Mouse (Mus musculus) heart, adult 2 months (tissue): ENCODE measurements around the gene Sgsm3. TPM values are rescaled to one million over a fixed set of nuclear protein-coding genes. Genes with fewer than 3 reads are reported as not detected.

ENCODE experiments used
- DNase-seq, 2 experiments: peaks; one replicate each; pipeline ENCODE4 v3.0.0; 2021
- H3K27ac ChIP-seq: fragments of 200-600 bp; 2 replicates; pipeline ENCODE4 v1.8.1; 2022
- H3K27me3 ChIP-seq: fragments of 200-500 bp; 2 replicates; pipeline ENCODE4 v1.6.1; 2012; ENCODE audit warnings: mild to moderate bottlenecking, low read length, inconsistent platforms, mixed read lengths; ENCODE audit not compliant: control insufficient read depth, insufficient read depth
- H3K36me3 ChIP-seq: fragments of 200-500 bp; 2 replicates; pipeline ENCODE4 v1.6.1; 2012; ENCODE audit warnings: low read length, inconsistent platforms; ENCODE audit not compliant: control insufficient read depth, insufficient read depth
- H3K4me1 ChIP-seq: fragments of 200-500 bp; 2 replicates; pipeline ENCODE4 v1.6.1; 2011; ENCODE audit warnings: low read length; ENCODE audit not compliant: control insufficient read depth, insufficient read depth
- H3K4me3 ChIP-seq: fragments of 200-600 bp; 2 replicates; pipeline ENCODE4 v1.8.1; 2022
- H3K79me2 ChIP-seq: fragments of 200-500 bp; replicated peaks from 2 replicates; pipeline ENCODE4 v1.6.1; 2012; ENCODE audit warnings: mild to moderate bottlenecking, inconsistent platforms, low read length, moderate library complexity, mixed read lengths; ENCODE audit not compliant: control insufficient read depth, insufficient read depth
- H3K9ac ChIP-seq: fragments of 200-500 bp; 2 replicates; pipeline ENCODE4 v1.6.1; 2012; ENCODE audit warnings: low read depth, mild to moderate bottlenecking, control low read depth, inconsistent platforms, low read length, mixed read lengths
- CTCF ChIP-seq: fragments of 200-600 bp; IDR thresholded peaks from 2 replicates; pipeline ENCODE4 v1.8.1; 2022; ENCODE audit warnings: antibody characterized with exemption, mild to moderate bottlenecking, moderate library complexity
- EP300 ChIP-seq: fragments of 200-500 bp; IDR thresholded peaks from 2 replicates; pipeline ENCODE4 v1.6.1; 2011; ENCODE audit warnings: low read depth, low read length, control low read depth; ENCODE audit not compliant: insufficient read depth
- POLR2A ChIP-seq: fragments of 200-500 bp; IDR thresholded peaks from 2 replicates; pipeline ENCODE4 v1.6.1; 2011; ENCODE audit warnings: mild to moderate bottlenecking, low read depth, low read length, control low read depth; ENCODE audit not compliant: insufficient read depth
- WGBS: fragments of 180-500 bp; shearing (Covaris S2); methylation state at CpG from one replicate; pipeline ENCODE4 v1.1.7; 2018; 5-methylcytosine and 5-hydroxymethylcytosine counted together
- intact Hi-C: fragments of 180-260 bp; cut with DNase I; formaldehyde crosslinking; loops from one replicate; pipeline ENCODE4 v1.15.1; 2025
- microRNA-seq, 2 experiments: library from miRNA; unstranded; fragments of <30 nt; microRNA quantifications; one replicate each; pipeline ENCODE4 v1.2.0; 2021
- polyA plus RNA-seq: library from polyadenylated mRNA; depleted of rRNA; stranded (reverse); fragments of >200 nt; gene quantifications from 2 replicates; pipeline ENCODE4 v1.2.3, GENCODE M21; 2012; rRNA removed
- total RNA-seq, 2 experiments: library from RNA; stranded (reverse); gene quantifications; 2 replicates each; pipeline ENCODE4 v1.2.3; 2021

Gene Sgsm3
- total and polyA plus RNA-seq, 3 experiments = 14.0 to 16.2 (median 14.2) TPM

DNA sequence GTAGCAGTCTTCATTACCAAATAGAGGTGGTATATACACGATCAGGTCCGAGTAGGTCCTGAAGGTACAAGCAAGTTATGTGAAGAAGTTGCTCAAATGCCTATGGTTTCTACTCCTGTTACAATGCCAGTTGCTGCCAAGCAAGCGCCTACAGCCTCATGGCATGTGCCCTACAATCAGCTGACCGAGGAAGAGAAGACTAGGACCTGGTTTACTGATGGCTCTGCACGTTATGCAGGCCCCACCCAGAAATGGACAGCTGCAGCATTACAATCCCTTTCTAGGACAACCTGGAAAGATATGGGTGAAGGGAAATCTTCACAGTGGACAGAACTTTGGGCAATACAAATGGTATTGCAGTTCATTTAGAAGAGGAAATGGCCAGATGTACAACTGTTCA, 74.9 kb downstream of the Sgsm3 start:
- TF ChIP-seq EP300 = no peak
- no peak for TF ChIP-seq POLR2A
- no peak for TF ChIP-seq CTCF
- Histone ChIP-seq H3K27me3 (no peaks in the 10 kb centered on the region), H3K4me1 (0 out of 2 replicates have a peak, but pooled peaks cover 1% of the 10 kb centered on the region), H3K79me2 (no peaks in the 10 kb centered on the region), H3K27ac (no peak overlapping the region), H3K36me3 (no peaks in the 10 kb centered on the region), H3K4me3 (no peak overlapping the region), H3K9ac (no peak overlapping the region)
- 92% methylated on average over 5 of the region's 5 CpGs for WGBS
- DNase-seq = no peak
- intact Hi-C loops = no loop called here

DNA sequence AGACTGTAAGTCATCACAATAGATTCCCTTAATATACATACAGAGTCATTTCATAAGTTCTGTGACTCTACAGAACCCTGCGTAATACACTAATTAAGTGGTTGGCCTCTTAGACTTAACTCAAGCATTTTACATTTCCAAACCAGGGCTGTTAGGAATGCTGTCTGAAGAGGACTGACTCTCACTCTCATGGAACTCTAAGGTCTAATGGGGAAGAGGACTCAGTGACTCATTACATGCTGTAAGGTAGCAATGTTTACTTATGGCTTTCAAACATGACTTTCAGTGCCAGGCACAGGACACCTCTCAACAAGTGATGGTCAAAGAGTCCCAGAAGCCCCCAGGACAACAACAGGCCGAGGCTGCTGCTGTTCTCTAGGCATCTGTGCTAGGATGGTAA, 77.9 kb downstream of the Sgsm3 start:
- no peak overlapping the region for H3K27ac ChIP-seq
- H3K79me2 ChIP-seq = no peaks in the 10 kb centered on the region
- TF ChIP-seq CTCF = no peak
- TF ChIP-seq EP300 = no peak
- TF ChIP-seq POLR2A = no peak

DNA sequence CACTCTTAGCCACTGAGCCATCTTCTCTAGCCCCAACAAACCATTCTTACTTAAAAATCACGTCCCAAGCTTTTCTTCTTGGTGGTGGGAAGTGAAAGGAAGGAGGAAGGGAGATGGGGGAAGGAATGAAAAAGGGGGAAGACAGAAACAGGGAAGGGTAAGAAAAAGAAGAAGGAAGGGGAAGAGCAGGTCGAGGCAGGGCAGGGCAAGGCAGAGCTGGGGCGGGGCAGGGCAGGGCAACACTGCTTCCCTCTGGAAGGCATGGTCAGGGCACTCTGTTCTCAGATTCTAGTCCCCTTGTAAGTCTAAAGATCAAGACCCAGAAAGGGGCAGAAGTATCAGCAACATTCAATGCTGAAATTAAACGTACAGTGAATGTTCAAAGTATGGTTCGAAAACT, 80.2 kb downstream of the Sgsm3 start:
- H3K4me1 ChIP-seq = no peaks in the 10 kb centered on the region
- 91% methylated on average over 5 of the region's 5 CpGs for WGBS
- no peaks in the 10 kb centered on the region for H3K79me2 ChIP-seq
- H3K27me3 ChIP-seq = no peaks in the 10 kb centered on the region
- H3K36me3 ChIP-seq = no peaks in the 10 kb centered on the region
- no peak overlapping the region for H3K27ac ChIP-seq
- H3K4me3 ChIP-seq = no peak overlapping the region
- H3K9ac ChIP-seq = no peak overlapping the region
- intact Hi-C loops = no loop called here
- no peak for DNase-seq
- no peak for TF ChIP-seq EP300
- TF ChIP-seq POLR2A = no peak
- no peak for TF ChIP-seq CTCF

More for the DNA sequence above, 77.9 kb downstream of the Sgsm3 start:
- intact Hi-C loops = no loop called here
- DNase-seq = no peak
- Histone ChIP-seq H3K4me3 (no peak overlapping the region), H3K36me3 (no peaks in the 10 kb centered on the region), H3K4me1 (no peaks in the 10 kb centered on the region), H3K9ac (no peak overlapping the region), H3K27me3 (no peaks in the 10 kb centered on the region)
- WGBS = 91% methylated on average over 2 of the region's 2 CpGs

DNA sequence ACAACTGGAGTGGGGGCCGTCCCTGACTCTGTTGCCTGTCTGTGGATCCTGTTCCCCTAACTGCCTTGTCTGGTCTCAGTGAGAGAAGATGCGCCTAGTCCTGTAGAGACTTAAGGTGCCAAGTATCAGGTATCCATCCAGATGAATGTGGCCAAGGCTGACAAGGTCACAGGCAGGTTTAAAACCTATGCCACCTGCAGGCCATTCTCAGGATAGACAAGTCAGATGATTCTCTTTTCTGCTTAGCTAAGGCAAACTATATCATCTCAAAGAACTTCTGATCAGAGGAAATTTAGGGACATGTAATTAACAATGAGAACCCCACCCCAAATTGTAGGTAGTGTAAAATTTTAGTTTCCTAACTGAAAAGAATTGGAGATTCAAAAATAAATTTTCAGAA, 83.4 kb downstream of the Sgsm3 start:
- DNase-seq = no peak
- H3K79me2 ChIP-seq = no peaks in the 10 kb centered on the region
- TF ChIP-seq CTCF (peak; percentile 16; the same call in 1 of the 2 replicates), EP300 (no peak), POLR2A (no peak)
- H3K4me3 ChIP-seq = no peak overlapping the region
- H3K4me1 ChIP-seq = no peaks in the 10 kb centered on the region
- H3K27ac ChIP-seq = no peak overlapping the region
- 98% methylated on average over 2 of the region's 2 CpGs for WGBS
- H3K27me3 ChIP-seq = no peaks in the 10 kb centered on the region
- no peak overlapping the region for H3K9ac ChIP-seq
- H3K36me3 ChIP-seq = no peaks in the 10 kb centered on the region
- intact Hi-C loops = no loop called here

Small RNA genes lying within 50 kb of the gene (microRNA-seq; reads per million reads assigned to microRNA genes)
- 20.2 to 23.6 reads per million in 2 experiments for gene Mir5113

Other genes starting within 250 kb of the Sgsm3 start
- 10 to 100 TPM; 75.7 to 79.2 TPM for gene Adsl, start 29.3 kb upstream of the Sgsm3 start, total RNA-seq
- 92.2 and 110 TPM in 2 replicates for gene Adsl, start 29.3 kb upstream of the Sgsm3 start, polyA plus RNA-seq
- 10 to 100 TPM in 1 of 2 experiments, 1 to 10 TPM in 1; 7.2 to 11.0 TPM for gene Mrtfa, start 213.0 kb downstream of the Sgsm3 start, total RNA-seq
- gene Mrtfa, start 213.0 kb downstream of the Sgsm3 start, polyA plus RNA-seq = 9.0 and 9.6 TPM in 2 replicates